Mouse (Mus musculus) MEL (cell line): ENCODE results near the gene Dhx35.

Source experiments
- CHD2 ChIP-seq: IDR thresholded peaks from 2 replicates; pipeline ENCODE4 v1.6.1; 2011; ENCODE audit warnings: low read length, improper control_type of control experiment
- CTCF ChIP-seq, 3 experiments: IDR thresholded peaks in 2 of 3; conservative IDR thresholded peaks in 1 of 3; 2 replicates each; pipeline ENCODE4 v1.5.1; 2011 to 2012; ENCODE audit warnings: low read length in 3 of 3, low read depth in 2 of 3, mild to moderate bottlenecking in 2 of 3, improper control_type of control experiment in 1 of 3, inconsistent platforms in 1 of 3, mixed read lengths in 1 of 3, moderate library complexity in 1 of 3; ENCODE audit not compliant: control insufficient read depth in 1 of 3, insufficient read depth in 1 of 3, poor library complexity in 1 of 3, severe bottlenecking in 1 of 3
- MAX ChIP-seq: IDR thresholded peaks from 2 replicates; pipeline ENCODE4 v1.6.1; 2011; ENCODE audit warnings: low read length, improper control_type of control experiment
- POLR2AphosphoS2 ChIP-seq: IDR thresholded peaks from 2 replicates; pipeline ENCODE4 v1.6.1; 2011; ENCODE audit warnings: low read length, improper control_type of control experiment
- SMC3 ChIP-seq: IDR thresholded peaks from 2 replicates; pipeline ENCODE4 v1.6.1; 2011; ENCODE audit warnings: low read depth, low read length, improper control_type of control experiment

DNA sequence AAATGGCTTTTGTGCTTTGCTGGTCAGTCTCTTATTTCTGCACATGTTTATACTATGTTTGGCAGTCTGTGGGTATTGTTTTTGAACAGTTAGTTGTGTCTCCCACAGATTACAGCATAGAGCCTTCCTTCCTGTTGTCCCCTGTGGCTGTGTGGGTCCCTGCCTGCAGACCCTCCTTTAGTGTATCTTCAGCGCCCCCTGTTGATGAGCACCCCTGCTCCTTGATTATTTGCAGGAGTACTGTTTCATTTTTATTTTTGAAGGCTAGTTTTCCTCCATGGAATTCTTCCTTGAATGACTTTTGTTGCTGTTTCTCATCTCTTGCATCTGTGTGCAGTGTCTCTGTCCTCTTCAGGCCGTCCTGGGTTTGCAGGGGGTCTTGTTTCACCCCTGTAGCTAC lies 58.0 kb downstream of the Dhx35 start:
- TF ChIP-seq SMC3, result no peak
- TF ChIP-seq CHD2, result no peak
- no peak for TF ChIP-seq MAX
- no peak for TF ChIP-seq POLR2AphosphoS2
- peak; percentile 53 to 59 (median 56) for TF ChIP-seq CTCF (IDR thresholded peaks at IDR 0.05 in 2 of 3, conservative IDR thresholded peaks at IDR 0.05 in 1 of 3; ENCODE audit: control insufficient read depth in 1 of 3, insufficient read depth in 1 of 3, low read depth in 2 of 3, low read length in 3 of 3, poor library complexity in 1 of 3, severe bottlenecking in 1 of 3)
